Mouse (Mus musculus): ENCODE measurements around the gene Ulk3.

The Ulk3 gene

DNA sequence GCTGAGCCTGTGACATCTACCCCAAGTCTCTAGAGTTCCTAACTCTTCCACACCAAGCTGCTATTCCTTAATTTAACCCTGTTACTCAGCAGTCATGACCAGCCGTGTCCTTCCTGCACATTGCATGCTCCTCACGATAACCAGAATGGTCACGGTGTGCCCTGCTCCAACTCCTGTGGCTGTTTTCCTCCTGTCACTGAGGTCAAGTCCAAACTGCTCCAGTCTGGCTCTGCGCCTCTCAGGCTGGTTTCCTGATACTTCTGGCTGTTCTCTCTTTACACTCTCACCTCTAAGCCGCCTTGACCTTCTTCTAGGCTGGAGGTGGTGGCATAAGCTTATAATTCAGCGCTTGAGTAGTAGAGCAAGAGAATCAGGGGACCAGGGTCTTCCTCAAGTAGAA is 20.8 kb upstream of the Ulk3 start:
- no peak for DNase-seq (ENCODE audit: low spot score in 2 of 2)

DNA sequence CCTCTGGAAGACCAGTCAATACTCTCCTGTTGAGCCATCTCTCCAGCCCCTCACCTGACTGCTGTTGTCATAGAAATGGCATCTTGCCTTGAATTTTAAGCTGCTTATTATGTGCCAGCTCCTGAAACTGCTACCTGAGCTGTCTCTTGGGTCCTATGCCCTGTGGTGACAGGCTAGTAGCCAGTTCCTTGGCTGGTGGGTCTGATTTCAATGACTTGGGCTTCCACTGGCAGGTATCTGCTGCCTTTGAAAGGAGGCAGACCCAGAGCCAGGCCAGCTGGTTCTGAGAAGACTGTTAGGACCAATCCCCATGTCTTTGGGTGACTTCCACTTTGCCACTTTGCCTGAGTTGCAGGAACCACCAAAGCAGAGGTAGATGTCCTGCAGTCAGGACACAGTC is 14.9 kb upstream of the Ulk3 start:
- DNase-seq (ENCODE audit: low spot score in 2 of 2), result no peak

DNA sequence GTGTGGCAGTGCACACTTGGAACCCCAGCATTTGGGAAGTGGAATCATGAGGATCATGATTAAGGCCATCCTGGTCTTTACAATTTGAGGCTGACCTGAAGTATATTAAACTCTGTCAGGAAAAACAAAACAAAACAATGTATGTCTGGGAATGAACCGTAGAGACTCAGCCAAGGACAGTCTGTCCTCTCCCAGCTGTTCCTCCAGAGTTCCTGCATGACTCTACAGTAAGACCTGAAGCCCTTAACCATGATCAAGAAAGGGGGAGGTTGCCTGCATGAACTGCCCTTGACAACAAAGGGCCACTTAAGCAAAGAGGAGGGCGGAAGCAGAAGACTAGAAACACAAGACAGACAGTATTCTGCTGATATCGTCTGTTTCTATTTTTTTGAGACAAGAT is 13.7 kb upstream of the Ulk3 start:
- no peak for DNase-seq (ENCODE audit: low spot score in 2 of 2)

DNA sequence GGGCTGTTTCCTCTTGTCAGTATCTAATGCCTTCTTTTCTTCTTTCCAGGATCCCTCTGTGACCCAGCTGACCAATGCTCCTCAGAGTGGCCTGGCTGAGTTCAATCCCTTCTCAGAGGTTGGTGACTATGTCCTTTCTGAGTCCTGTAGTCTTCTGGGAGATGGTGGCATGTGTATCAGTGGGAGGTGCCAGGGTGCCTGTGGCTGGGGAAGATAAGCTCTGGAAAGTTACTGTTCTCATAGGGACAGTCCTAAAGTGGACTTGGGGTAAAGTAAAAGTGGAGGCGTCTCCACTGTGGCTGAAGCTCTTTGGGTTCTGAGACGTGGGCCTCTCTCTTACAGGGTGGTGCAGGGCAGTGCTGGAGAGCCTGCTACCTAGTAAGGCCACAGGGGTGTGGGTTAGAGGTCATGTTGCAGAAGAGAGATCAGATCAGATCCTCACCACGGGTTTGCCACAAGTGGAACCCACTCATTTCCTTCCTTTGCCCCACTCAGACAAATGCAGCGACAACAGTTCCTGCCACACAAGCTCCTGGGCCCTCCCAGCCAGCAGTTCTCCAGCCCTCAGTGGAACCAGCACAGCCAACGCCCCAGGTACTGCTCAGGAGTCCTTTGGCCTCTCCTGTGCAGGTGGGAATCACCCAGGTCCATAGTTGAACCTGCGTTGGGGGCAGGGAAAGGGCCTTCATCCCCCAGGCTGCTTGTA is 12.0 kb upstream of the Ulk3 start:
- DNase-seq (ENCODE audit: low spot score in 2 of 2), result no peak

DNA sequence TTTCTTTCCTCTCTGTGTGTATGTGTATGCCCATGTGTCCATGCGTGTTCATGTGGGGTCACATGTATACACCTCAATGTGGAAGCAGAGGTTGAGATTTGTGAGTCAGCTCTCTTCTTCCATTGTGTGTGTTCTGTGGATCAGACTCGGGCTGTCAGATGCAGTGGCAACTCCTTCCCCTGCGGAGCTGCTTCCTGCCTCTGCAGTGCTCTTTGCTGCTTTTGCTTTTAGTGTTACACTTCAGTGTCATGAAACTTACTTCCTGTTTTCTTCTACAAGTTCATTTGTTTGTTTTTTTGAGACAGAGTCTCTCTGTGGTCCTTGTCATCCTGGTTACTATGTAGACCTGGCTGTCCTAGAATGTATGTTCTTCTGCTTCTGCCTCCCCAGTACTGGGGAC is 4.3 kb upstream of the Ulk3 start:
- no peak for DNase-seq (ENCODE audit: low spot score in 2 of 2)

DNA sequence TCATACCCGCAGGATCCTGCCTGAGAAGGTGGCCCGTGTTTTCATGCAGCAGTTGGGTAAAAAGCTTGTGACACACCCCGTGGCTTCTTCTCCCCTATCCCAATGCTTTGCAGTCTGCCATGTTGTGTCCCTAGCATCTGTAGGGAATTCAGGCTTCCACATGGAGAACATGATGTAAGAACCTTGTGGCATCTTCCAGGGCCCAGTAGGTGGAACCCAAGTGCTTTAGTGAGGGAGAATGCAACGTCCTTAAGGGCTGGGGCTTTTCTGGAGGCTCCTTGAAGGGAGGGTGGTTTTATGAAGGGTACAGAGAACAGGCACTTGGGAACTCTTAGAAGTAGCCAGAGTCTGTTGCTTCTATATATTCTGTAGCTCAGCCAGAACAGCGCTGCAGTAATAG is 1.5 kb downstream of the Ulk3 start:
- no peak for DNase-seq (ENCODE audit: low spot score in 2 of 2)

DNA sequence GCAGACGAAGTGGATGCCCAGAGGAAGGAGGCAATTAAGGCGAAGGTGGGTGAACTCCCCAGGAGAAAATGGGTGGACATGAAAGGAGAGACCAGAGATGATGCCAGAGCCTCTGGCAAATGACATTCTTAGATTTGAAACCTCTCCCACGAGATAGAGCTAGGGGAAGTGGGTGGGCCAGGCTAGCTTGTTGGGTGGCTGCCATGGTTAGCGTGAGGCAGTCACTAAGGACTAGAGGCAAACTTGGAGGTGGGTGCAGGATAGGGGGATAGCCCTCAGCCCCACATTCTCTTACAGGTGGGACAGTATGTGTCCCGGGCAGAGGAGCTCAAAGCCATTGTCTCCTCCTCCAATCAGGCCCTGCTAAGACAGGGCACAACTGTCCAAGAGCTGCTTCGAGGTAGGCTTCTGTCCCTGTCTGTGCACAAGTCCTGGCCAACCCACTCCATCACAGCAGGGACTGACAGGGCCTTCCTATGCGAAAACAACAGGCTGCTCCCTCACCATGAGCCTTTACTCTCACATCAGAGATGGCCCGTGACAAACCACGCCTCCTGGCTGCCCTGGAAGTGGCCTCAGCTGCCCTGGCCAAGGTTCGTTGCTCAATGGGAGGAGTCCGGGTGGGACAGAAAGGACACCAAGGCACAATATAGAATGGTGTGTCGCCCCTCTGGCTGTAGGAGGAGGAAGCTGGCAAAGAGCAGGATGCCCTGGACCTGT is 4.4 kb downstream of the Ulk3 start:
- DNase-seq (ENCODE audit: low spot score in 2 of 2), result no peak

DNA sequence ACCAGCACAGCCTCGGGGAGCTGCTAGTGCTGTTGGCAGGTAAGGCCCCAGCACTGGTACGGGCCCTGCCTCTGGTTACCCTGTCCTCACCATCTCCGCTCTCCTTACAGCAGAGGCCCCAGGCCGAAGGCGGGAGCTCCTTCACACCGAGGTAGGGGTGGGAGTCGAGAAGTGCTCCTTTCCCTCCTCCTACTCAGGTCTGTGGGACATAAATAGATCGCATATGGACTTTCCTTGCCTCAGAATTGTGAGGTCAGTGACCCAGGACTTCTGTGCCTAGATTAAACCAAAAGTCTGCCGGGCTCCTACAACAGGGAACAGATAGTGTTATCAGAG is 4.9 kb downstream of the Ulk3 start:
- no peak for DNase-seq (ENCODE audit: low spot score in 2 of 2)

DNA sequence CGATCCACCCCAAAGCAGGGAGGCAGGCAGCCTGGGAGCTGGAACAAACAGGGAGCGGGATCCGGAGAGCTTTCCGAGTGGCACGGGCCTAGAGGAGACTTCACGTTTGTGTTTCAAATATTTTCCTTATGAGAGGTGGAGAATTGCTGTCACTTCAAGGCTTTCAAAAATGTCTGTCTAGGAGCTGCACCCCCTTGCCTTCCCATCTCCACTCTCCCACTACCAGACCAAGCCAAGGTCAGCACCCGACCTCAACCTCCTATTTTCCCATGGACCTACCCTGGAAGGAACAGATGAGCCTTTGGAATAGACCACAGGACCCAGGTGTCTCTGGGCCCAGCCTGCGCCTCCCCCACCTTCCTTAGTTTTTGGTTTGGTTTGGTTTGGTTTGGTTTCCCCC is 8.0 kb downstream of the Ulk3 start:
- DNase-seq (ENCODE audit: low spot score in 2 of 2), result no peak

DNA sequence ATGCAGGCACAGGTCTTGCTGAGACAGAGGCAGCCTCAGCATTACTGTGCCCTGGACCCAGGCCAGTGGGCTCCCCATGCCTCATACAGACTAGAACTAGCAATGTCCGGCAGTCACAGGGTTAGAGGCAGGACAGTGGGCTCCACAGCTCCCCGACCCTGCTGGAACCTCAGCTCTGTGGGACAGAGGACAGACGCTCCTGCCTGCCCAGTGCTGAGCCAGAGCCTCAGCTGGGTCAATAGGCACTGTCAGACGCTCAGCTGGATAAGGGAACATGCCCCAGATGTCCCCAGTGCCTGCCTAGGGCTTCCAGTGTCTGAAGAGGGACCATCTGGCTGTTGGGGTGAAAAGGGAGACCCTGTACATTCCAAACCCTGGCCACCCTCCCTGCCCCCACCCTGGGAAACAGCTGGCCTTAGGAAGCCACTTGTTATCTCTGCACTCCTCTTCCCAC is 8.7 kb downstream of the Ulk3 start:
- no peak for DNase-seq (ENCODE audit: low spot score in 2 of 2)

DNA sequence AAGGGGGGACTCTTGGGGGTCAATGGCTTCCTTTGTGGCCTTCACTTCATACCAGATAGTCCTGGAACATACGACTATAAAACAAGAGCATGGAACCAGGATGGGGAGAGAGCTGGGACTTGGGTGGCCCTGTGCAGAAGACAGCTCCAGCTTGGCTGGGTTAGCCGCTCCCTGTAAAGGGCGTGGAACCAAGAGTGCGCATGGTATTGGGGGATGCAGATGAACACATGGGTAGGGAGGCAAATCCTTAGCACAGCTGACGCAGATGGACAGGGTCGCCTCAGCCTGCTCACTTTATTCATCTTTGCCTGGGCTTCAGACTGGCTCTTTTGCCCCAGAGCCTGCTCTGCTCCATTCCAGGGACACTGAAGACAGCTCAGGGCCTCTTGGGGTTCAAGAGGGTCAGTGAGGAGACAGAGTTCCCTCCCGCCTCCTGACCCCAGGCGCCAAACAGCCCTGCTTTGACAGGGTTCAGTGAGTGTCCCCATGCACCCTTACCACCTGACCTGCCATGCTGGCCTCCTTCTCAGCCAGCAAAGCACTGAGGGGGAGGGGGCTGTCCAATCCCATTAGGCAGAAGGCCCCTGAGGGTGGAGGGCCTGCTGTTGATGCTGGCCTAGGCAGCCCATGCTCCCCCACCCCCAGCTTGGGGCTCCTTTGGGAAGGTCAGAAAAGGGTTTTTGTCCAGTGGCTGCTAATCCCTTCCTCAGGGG is 9.8 kb downstream of the Ulk3 start:
- no peak for DNase-seq (ENCODE audit: low spot score in 2 of 2)

DNA sequence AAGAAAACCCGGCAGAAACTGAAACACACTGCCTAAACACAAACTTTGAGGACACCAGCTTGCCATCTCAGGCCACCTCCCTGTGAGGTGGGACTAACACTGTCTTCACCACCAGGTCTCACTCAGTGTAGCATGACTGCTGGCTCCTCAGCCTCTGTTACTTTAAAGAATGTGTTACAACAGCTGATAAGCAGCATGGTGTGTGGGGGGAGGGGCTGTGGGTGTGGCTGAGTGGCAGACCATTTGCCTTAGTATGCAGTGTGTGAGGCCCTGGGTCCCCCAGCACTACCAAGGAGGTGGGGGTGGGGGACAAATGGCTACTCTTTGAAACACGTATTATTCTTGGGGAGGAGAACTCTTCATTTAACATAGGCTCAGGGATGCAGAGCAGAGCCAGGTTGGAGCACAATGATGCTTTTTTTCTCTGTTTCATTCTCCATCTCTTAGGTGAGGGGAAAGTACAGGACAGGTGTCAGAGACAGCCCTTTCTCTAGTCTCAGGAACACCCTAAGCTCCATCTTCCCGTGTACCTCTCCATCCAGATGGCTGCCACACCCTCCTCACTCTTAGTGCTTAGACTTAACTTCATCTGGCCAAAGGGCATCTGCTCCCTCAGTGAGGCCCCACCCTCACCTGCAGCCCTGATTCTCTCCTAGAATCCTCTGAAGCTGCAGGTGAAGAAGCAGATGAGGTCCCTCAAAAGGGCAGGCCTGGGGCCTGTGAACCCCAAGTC is 11.5 kb downstream of the Ulk3 start:
- no peak for DNase-seq (ENCODE audit: low spot score in 2 of 2)

DNA sequence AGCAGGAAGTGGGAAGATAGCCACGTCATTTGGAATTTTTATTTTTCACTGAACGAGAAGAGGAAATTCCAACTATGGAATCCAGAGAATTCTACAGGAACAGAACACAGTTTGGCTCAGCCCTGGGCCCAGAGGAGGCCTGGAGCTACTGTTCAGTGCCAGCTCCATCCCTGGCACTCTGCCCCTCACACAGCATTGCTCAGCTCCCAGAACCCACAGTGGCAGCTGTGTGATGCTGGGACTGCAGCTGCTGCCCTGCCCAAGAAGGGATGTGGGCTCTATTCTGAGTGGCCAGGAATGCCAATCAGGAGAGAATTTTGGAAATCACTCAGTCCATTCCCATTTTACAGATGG is 12.1 kb downstream of the Ulk3 start:
- no peak for DNase-seq (ENCODE audit: low spot score in 2 of 2)

DNA sequence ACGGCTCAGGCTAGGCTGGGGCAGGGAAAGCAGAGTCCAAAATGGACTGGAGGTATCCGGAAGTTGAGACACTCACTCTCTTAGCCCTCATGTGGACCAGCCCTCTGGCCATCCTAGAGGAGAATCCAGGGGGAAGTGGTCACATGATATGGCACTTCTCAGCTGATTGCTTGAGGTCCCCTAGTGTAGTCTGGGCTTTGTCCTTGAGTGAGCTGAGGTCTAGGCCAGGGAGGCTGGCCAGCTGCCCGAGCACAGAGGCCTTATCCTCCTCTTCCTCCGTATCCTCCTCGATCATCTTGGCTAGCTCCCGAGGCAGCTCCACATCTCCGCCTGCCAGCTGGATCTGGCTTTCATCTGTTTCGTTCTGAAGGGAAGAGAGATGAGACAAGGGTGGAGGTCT is 12.8 kb downstream of the Ulk3 start:
- DNase-seq (ENCODE audit: low spot score in 2 of 2), result no peak

DNA sequence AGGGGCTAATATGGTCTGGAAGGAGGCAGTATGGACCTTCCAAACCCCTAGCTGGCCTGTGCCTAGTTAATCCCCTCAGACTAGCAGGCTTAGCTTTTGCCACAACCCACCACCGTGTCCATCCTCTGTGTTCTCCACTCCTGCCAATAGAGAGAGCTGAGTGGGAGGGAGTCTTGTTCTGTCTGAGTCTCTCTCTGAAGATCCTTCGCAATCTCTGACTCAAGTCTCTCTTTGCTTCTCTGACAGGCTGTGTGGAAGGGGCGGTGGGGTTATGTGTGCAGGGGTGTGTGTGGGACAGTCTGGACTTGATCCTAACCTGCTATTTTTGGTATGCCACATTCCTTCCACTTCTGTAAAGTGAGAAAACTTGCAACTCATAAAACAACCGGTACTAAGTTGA is 15.6 kb downstream of the Ulk3 start:
- no peak for DNase-seq (ENCODE audit: low spot score in 2 of 2)

DNA sequence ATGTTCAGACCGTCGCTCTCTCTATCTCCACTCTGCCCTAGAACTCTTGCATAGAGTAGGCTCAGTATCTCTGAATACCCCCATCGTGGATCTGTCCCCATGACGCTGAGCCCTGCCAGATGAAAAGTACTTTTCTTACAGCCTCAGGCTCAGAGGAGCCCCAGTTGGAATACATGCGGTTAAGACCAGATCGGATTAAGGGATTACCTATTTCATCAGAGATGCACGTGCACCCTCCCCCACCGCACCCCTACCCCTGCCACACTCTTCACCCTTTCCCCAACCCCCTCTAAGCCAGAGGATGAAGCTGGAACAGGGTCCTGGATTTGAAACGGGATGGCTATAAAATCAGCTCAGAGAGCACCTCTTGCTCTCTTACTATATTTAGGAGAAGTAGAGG is 16.3 kb downstream of the Ulk3 start:
- DNase-seq (ENCODE audit: low spot score in 2 of 2), result no peak

DNA sequence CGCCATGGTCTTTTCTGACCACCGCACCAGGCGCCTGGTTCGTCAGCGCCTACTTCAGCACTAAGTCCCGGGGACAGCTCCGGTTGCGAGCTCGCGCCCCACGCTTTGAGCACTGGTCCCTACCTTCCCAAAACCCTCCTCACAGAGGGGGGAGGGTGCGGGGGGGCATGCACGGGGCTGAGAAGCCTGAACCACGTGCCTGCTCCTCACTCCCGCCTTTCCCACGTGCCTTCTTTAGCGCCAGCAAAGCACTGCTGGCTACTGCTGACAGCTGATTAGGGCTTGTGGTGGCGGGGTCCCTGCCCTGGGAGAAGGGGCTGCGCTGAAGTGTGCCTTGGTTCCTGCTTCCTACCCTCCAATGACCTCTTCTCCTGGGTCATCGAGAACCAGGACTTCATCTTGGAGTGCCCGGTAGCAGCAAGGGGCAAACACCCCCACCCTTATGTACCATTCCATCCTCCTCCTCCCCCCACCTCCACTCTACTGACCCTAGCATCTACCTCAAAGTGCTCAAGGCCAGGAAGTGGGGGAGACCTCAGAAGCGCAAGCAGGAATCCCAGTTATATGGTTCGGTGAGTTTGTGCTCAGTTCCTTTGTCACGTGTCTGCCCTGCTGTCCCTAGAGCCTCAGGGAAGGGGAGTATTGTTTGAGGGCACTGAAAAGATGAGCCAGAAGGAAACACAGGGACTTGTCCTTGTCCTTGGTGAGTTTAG is 17.0 kb downstream of the Ulk3 start, which contains the start of gene Cplx3:
Cplx3 (minus strand) TSS at position 143 of the 713 bp plus-strand sequence.
- DNase-seq (ENCODE audit: low spot score in 2 of 2), result no peak

DNA sequence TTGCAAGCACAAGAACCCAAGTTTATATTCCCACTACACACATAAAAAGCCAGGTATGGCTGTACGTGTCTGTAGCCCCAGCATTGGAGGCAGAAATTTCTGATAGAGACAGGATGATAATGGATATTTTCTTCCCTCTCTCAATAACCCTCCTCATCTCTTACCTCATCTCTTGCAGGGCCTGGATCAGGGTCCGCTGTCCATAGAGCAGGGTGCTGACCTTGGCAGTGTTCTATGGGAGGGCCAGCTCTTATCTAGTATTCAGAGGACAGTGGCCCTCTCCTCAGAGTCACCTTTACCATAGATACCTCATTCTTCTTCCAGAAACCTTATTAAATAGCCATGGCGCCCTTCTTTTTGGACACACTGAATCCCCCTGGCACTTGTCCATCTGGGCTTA is 20.6 kb downstream of the Ulk3 start:
- DNase-seq (ENCODE audit: low spot score in 2 of 2), result no peak

DNA sequence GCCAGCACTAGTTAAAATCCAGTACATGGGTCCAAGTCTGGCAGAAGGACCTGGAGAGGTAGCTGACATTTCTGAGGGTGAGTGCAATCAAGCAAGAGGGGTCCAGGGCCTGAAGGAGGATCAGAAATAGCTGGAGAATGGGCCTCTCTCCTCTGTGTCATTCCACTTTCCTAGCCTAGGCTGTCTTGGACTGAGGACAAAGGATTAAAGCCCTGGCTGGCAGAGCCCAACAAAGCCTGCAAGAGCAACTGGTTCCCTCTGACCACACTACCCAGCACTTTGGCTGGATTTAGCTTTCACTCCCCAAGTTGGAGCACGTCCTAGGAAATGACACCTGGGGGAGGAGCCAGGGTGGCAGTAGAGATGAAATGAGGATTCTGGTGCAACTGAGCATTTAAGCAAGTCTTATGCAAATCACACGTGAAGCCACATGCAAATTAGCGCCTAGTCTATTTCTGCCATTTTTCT is 21.1 kb downstream of the Ulk3 start:
- DNase-seq (ENCODE audit: low spot score in 2 of 2), result no peak

DNA sequence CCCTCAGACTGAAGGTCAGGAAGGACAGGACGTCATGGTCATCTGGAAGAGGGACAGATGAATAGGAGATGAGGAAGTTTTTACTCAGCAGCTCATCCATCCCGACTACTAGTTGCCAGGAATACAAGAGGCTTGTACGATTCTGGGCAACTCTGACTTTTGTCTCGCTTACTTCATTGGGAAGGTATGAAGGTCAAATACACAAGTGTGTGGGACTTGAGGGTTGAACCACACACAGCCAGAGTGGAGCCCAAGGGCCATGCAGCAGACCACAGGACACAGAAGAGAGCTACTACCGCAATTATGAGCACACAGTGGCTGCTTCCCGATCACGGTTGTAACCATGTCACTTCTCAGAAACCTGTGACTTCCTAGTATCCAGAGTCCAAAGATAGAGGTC is 23.3 kb downstream of the Ulk3 start:
- no peak for DNase-seq (ENCODE audit: low spot score in 2 of 2)

DNA sequence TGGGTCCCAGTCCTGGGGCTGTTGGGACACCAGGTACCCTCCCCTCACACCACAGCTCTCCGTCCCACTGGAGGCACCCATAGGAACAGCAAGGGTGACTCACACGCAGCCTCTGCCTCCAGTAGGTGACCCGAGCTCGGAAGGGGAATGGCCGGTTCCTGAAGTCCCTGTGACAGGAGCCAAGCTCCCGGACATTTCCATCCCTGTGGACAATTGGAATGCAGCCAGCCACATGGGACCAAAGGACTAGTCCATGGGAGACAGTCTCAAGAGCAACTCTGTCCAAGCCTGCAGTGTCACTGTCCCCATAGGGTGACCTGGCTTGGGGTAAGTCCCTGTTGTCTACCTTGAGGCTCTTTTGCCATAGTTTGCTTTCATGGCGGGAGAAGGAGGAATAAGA is 24.7 kb downstream of the Ulk3 start:
- DNase-seq (ENCODE audit: low spot score in 2 of 2), result no peak

DNA sequence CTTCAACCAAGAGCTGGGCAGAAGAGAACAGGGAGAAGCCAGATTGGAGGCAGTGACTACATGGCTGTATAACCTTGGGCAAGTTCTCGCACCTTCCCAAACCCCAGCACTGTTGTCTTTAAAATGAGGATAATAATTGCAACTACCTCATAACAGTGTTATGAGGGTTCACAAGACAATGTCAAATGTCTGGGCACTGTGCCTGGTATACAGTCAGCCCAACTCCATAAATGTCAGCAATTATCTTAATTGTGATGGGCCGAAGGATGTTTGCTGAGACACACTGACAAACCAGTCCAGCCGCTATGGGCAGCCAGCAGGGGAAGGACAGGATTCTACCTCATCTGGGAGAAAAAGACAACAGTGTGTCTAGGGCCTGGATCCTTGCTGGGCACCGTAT is 25.5 kb downstream of the Ulk3 start:
- DNase-seq (ENCODE audit: low spot score in 2 of 2), result no peak
